Mouse (Mus musculus): ENCODE data around the gene Ech1.
A peak's percentile ranks its signal among the peaks of the same experiment; 100 is the strongest.

Gene Ech1

DNA sequence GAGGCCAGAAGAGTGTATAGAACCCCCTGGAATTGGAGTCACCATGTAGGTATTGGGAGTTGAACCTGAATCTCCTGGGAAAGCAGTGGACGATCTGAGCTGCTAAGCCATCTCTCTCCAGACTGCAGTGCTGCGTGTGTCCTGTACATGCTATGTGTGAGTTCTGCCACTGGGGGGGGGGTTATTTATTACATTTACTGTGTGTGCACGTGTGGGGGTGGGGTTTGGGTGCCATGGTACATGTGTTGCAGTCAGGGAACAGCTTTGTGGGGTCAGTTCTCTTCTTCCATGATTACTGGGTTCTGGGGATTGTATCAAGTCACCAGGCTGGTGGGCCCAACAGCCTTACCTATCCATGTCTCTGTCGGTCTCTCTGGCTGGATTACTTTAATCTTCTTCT is 18.1 kb upstream of the Ech1 start:
- no peak for DNase-seq

DNA sequence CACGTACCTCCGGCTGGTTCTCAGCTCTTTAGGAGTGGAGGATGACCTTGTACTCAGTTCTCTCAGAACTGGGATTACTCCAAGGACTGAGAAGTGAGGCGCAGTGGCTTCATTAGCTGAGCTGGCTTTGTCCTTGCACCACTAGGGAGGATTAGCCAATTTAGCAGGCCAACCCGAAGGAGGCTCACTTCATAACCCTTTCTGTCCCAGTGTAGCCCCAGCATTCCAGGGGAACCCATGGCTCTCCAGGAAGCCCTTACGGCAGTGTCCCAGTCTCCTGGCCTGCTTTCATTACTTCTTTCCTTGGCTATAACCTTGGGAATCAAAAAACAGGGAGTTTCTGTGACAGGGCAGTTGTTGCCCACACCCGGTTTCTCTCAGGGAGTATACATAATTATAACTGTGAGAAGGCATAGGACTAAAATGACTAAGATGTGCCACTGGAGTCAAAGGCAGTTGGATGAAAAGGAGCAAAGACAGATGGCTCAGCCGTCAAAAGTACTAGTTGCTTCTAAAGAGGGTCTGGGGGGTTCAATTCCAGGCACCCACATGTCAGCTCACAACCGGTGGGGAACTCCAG is 17.3 kb upstream of the Ech1 start:
- peak; percentile 97 for DNase-seq

DNA sequence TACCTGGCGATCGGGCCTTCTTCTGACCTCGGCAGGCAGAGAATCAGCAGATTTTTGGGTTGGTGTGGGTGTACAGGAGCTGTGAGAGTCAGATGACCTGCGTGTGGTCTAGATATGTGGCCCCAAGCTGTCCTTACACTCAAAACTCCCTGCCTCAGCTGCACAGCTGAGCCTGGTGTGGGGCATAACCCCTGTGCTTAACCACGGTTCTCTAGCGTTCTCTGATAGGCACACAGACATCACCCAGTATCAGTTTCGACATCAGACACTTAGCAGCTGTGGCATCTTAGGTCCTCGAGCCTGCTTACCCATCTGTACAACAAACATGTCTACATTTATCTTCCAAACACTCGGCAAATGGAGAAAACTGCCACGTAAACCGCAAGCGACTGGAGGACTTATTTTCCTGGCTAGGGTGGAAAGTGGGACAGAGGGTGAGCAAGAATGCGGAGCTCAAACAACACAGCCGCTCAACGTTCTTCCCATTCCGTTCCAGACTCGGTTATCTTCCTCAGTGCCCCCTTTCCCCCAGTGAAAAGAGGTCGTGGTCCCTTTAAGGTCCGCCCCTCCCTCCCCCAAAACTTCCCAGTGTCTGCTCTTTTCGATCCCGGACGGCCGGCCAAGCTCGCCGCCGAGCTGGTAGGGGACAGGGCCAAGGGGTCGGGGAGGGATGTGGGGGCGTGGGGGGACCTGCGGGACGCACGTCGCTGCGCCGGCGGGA is 16.6 kb upstream of the Ech1 start, which contains the start of gene Hnrnpl:
TSS of gene Hnrnpl (plus strand) at position 321 of the 721 bp plus-strand sequence.
- DNase-seq: peak; percentile 96

DNA sequence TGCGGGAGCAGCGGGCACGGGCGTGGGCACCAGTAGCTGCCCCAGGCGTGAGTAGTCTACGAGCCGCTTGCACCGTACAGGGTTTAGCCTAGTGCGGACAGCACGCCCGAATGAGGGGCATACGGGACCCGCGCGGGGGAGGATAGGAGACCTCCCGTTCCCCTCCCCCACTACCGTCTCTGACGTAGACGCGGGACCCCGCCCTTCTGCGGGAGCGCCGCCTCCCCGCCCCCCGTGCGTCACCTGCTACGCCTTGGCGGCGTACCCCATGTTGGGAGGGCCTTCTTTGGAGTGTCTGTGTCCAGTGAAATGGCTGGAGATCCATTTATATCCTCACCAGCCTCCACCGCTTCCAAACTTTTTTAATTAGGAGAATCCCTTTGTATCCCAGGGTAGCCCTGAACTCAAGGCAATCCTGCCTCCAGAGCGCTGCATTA is 16.0 kb upstream of the Ech1 start:
- DNase-seq: peak; percentile 100

DNA sequence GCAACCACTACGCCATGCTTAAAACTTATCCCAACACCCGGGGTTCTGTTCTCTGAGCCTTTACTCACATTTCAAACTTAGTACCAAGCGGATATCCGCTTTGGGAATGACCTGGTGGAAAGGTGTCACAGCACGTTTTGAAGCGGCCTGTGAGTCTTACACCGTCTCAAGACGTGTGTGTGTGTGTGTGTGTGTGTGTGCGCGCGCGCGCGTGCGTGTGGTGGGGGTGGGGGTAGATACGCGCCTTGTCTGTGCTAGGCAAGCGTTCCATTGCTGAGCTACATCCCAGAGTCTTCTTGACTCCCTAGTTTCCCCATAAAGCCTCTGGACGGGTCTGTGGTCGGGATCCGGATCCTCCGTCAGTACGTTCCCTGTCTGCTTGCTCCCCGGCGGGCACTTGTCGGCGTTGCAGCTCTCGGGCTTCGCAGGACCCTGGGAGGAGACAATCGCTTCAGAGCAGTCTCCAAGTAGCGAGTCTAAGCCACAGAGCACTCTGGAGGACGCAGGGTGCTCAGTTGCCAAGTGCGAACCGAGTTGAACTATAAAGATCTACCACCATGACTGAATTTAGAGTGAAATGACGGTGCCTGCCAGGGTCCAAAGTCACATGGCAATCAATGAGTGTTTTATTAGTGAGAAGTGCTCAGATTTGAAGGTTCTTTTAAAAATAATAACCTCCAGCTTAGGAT is 15.5 kb upstream of the Ech1 start:
- DNase-seq: peak; percentile 98

DNA sequence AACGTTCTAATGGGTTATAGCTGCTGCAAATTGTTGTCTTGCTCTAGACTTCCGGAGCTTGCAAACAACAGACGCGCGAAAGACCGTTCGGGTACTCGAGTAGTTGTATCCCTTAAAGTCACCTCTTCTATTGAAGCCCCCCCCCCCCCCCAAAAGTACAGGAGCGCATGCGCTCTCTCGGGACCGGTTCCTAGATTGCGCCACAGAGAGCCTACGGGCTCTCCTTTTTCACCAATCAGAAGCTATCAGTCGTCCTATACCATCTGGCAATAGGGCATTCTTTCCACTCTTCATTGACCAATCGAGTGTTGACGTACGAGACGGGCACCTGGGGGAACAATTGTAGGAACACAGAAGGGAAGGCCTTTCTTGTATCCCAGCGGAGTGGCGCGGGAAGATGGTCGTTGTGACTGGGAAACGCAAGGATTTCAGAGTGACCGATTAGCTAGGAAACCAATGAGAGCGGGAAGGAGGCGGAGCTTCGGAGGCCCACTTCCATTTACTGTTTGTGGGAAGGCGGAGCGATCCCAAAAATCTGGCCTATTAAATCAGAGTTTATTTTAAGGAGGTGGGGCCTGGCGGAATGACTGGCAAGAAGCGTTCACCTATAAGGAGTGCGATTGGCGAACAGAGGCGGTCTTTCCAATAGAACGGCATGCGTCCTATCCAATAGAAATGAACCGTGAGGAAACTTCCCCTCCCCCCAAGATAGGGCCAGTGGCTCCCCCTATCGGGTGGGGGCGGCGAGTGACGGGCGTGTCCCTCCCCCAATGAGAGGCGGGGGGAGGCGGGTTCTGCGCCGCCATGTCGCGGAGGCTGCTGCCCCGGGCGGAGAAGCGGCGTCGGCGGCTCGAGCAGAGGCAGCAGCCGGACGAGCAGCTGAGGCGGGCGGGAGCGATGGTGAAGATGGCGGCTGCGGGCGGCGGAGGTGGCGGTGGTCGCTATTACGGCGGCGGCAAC is 14.6 kb upstream of the Ech1 start:
- peak; percentile 100 for DNase-seq

DNA sequence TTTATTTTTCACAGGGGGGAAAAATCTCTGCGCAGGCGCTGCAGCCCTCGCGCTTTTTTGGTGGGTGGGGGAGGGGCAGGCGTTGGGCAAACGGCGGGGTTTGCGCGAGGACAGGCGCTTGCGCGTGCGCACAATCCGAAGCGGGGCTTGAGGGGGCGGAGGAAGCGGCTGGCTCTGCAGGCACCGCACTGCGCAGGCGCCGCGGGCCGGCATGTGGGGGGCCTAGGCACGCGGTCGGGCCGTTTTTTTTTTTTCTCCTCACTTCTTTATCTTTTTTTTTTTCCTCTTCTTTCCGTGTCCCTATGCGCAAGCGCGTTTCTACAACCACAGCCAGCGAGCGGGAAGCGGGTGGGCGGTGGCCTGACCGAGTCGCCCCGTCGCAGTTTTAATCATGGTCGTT is 13.8 kb upstream of the Ech1 start:
- DNase-seq: peak; percentile 99

DNA sequence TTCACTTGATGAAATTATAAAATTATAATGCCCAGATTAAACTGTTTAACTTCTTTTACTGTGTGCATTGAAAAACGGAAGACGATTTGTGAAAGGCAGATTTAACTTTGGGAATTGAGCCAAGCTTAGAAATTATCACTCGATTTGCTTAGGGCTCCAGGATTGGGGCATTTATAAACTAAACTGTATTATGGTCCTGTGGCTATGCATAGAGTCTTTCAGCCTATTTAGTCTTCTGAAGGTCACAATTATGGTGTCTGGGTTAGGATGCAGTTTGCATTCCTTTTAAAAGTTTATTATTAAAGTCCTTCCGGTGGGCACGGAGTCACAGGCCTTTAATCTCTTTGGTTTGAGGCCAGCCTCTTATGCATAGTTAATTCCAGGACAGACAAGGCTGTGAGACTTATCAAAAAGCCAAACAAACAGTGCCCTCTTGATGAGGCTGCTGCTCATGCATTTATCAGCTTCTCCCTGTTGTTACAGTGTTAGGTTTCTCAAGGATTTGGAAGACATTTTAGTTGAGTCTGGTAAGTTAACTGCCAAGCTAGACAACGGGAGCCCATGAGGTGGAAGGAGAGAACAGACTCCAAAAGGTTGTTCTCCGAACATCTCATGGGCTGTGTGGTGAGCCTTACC is 13.3 kb upstream of the Ech1 start:
- DNase-seq: no peak

DNA sequence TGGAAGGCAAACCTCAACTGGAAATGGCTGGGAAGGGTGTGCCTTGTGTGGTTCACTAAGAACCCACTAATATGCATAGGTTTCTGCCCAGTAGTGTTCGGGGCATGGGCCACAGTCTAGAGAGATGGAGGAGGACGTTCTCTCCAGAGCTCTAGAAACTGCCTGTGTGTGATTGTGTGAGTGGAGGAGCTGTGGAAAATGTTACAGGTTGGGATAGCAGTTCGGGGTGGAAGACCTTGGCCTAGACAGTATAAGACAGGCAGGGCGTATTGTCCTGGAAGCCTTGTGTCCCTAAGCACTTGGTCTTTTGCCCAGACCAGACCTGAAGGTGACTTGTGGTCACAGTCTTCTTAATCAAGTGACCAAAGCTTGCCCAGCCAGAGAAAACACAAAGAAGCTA is 12.6 kb upstream of the Ech1 start:
- DNase-seq: no peak

DNA sequence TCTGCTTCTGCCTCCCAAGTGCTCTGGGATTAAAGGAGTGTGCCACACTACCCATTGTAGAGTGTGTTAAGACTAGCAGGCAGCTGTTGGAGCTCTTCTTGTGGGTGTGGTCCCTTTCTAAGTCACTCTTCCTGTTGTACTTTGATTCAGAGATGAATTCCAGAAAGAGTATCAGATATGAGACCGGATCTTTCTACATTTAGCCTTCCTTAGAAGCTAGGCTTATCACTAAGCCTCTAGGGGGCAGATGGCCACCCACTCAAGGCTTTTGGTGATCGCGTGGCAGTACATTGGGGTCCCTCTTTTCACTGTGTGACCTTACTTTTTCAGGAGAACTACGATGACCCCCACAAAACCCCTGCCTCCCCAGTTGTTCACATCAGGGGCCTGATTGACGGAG is 12.1 kb upstream of the Ech1 start:
- DNase-seq: no peak

DNA sequence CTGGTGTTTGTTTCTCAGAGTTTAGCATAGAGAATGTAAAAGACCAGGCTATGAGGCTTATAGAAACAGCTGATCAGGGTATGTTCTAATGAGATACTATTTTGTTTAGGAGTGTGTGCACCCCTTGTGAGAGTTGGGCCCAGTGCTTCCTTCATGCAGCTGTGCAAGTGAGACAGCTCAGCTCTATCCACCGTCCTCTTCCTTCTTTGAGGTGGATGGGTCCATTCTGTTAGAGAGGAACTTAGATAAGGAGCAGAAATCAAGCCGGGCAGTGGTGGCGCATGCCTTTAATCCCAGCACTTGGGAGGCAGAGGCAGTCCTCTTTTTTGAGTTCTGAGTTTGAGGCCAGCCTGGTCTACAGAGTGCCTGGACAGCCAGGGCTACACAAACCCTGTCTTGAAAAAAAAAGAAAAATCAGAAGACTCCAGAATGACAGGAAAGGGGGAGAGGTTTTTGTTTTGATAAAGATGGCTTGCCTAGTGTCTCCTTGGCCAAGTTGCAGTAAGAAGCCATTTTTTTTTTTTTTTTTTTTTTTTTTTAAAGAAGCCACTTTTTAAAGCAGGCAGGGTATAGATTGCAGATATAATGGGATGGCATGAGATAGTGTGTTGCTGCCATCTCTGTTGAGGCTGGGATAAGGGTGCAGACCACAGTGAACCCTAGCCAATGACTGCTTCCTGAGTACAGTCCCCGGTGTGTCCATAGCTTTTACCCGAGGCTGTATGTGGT is 10.5 kb upstream of the Ech1 start:
- no peak for DNase-seq

DNA sequence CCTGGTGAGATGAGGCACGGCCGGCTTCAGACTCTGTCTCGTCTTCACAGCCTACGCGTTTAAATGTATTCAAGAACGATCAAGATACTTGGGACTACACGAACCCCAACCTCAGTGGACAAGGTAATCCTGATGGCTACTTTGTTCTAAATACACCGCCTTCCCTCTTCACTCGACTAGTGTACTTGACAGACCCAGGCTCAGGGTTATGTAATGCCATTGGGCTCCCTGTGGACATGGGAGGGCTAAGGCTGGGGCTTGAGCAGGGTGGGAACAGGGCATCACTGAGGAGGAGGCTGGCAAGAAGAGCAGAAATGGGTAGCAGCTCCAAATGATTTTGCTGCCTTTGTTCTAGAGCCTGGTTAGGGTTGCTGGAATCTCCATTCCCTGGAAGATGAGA is 9.8 kb upstream of the Ech1 start:
- no peak for DNase-seq

DNA sequence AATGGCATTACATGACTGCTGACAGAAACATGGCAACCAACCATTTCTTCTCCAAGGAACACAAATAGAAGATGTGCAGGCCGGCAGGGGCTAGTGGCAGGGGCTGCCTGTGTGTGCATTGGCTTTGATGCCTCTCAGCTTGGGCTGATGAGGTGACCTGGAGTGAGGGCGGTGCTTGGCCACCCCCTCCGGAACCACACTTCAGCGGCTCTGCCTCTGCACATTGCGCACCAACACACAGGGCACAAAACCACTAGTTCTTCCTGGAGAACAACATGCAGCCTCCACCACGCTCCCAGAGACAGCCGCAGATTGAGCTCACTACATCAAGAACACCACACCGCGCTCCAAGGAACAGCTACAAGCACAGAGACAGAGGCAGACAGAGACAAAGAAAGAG is 8.8 kb upstream of the Ech1 start:
- peak; percentile 95 for DNase-seq

DNA sequence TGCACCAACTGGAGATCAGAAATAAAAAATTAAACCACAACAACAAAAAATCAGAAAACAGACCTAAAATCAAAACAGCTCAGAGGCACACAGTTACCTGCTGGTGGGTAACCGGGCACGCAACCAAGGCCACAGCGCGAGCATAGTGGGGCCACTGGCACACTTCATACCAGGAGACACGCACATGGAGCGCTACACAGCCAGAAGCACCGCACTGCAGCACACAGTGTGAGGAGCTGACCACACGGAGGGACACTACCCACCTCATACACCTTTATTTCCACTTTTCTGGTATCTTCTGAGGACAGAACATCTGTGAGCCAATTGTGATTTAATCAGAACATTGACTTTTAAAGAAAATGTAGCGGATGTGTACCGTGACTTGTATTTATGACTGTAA is 8.1 kb upstream of the Ech1 start:
- no peak for DNase-seq

DNA sequence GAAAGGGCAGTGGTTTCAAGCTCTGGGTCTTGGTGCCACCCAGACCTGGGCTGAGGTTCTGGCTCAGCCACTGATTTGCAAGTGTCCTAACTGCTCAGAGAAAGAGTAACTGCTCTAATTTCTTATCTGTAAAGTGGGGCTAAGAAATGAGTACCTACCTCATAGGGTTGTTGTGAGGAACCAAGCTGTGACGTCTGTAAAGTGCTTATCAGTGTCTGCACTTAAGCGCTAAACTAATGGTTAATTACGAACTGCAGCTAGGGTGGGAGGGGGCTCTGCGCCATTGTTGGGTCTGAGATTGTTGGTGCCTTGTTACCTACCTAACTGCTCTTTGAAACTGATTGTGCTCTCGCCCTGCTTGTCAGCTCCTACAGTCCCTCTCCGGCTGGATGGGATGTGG is 7.5 kb upstream of the Ech1 start:
- no peak for DNase-seq

DNA sequence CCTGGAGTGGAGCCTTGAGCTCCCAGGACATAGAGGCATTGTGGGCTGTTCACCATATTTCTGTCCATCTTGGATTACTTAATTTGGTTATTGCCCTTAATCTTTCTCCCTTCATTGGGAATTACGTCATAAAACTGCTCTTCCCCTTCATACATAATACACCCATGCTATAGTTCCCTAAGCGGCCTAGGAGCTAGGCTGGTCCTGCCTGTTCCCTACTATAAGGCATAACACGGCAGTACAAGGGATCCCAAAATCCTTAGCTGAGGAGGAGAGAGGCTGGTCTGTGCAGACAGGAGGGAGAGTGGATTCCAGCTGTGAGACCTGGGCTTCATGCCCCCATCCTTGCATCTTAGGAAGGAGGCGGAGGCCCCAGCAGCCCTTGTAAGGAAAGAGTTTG is 7.1 kb upstream of the Ech1 start:
- DNase-seq: no peak

DNA sequence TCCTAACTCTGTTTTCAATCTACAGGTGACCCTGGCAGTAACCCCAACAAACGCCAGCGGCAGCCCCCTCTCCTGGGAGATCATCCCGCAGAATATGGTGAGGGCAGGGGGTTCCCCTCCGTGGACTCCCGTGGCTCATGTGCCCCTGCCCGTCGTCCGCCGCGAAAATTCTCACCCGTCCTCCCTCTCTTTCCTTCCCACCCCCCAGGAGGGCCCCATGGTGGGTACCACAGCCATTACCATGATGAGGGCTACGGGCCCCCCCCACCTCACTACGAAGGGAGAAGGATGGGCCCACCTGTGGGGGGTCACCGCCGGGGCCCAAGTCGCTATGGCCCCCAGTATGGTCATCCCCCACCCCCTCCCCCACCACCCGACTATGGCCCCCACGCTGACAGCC is 6.6 kb upstream of the Ech1 start:
- peak; percentile 93 for DNase-seq

DNA sequence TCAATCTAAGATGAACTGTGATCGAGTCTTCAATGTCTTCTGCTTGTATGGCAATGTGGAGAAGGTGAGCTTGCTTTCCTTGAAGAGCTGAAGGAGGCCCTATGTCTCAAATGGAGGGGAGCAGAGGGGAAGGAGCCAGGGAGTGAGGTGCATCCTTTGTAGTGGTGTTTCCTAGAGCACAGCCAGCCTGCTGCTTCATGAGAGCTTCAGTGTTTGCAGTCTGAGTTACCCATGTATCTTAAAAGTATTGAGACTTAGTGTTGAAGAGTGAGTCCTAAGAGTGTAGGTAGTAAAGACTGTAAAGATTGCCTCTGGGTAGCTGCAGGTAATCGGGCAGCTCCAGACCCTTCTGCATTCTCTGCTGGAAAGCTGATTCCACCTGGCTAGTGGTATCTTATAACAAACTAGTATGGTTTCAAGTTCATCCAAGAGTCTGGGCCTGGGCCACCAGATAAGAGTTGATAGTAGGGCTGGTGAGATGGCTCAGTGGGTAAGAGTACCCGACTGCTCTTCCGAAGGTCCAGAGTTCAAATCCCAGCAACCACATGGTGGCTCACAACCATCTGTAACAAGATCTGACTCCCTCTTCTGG is 6.1 kb upstream of the Ech1 start:
- no peak for DNase-seq

DNA sequence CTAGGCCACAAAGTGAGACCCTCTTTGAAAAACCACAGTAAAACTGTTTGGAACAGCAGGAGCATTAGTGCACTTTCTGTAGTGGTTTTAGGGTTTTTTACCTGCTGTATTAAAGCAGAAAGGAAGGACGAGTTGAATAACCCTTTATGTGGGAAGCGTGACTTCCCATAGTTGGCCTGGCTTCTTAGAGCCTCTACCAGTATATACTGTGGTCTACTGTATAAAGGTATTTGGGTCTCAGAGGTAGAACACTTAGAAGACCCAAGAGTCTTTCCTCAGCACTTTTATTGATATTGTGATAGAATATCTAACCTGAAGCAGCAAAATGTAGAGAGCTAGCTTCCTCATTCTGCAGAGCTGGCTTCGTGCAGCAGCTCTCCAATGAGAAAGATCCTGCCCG is 5.4 kb upstream of the Ech1 start:
- no peak for DNase-seq

DNA sequence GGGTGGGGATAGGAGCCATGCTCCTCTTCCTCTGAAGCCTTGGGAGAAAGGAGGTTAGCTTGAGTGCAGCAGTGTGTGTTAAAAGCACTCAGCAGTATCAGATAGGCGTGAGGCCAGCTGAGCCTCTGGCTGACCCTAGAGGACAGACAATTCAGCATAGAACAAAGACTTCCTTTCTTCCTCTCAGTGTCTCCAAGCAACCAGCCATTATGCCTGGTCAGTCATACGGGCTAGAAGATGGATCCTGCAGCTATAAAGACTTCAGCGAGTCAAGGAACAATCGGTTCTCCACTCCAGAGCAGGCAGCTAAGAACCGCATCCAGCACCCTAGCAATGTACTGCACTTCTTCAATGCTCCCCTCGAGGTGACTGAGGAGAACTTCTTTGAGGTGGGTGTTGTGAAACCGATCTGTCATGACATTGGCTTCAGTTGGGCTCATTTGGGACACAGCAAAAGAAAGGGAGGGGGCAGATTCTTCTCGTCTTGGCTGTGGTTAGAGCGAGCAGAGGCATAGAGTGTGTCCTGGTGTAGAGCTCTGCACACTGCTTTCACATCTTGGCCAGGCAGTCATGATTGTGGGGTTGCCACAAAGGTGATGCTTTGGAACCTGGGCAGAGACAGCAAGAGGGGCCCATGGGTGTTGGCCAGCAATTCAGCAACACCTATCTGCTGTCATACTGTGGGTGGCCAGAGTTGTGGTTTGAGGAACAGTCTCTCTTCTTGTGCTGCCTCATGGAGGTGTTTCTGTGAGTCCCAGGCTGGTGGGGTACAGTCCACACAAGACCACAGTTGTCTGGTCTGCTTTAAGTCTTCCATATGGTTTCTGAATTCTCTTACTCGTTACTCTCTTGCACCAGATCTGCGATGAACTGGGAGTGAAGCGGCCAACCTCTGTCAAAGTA is 4.4 kb upstream of the Ech1 start:
- peak; percentile 98 for DNase-seq

Measured in heart, adult 11 months (tissue).